Mouse (Mus musculus): ENCODE measurements at regions not wholly inside any gene's neighbourhood (a gene's known extent, or its start where the extent isn't known, plus 50 kb on each side); places are given as distances from the start of the nearest gene placed in this dataset.

- 40% methylated on average over 5 of the region's 5 CpGs for WGBS
- no peaks in the 10 kb centered on the region for H3K27me3 ChIP-seq (ENCODE audit: insufficient read depth, low read length)
- TF ChIP-seq CTCF (IDR thresholded peaks at IDR 0.05; ENCODE audit: low read depth), result no peak
Observed at GRCm38 (mm10) chr16:69984320-69984719, 120.8 kb upstream of the Speer2 start.

DNA sequence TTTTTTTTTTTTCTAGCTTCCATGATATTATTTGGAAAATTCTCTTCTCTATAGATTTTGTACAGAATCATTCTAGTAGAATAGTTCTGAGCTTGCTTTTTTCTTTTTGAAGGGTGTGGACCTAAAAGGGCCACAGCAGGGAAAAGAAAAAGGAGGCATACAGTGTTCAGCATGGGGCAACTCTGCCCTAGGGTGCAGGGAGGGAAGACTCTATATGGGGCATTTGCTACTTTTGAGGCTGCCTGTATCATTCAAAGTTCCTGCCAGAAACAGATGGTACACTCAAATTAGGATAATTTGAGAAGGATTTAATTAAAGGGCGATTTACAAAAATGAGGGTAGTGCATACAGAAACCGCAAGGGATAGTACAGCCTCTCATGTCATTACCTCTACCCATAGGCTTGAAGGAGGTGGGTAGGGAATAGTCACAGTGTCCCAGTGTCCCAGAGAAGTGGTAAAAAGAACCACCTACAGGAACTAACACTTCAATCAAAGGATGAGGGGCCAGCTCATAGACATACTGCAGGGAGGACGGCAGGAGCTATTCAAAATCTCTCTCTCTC is 128.4 kb upstream of the Speer2 start:
- ATAC-seq (no peak), DNase-seq (ENCODE audit: low spot score) (no peak)
- Histone ChIP-seq H3K4me2 (ENCODE audit: low read depth, low read length) (no peak overlapping the region), H3K4me1 (ENCODE audit: insufficient read depth, low read length) (no peaks in the 10 kb centered on the region), H3K9me3 (ENCODE audit: low read length) (no peaks in the 10 kb centered on the region), H3K27me3 (ENCODE audit: insufficient read depth, low read length) (no peaks in the 10 kb centered on the region), H3K36me3 (ENCODE audit: insufficient read depth, low read length) (no peaks in the 10 kb centered on the region), H3K27ac (no peak overlapping the region), H3K9ac (replicated peaks; ENCODE audit: low read length) (no peak overlapping the region), H3K4me3 (ENCODE audit: low read length) (no peak overlapping the region)
- 62% methylated on average over 3 of the region's 3 CpGs for WGBS
- TF ChIP-seq CTCF (IDR thresholded peaks at IDR 0.05; ENCODE audit: low read depth), result no peak

More at GRCm38 (mm10) chr16:69984320-69984719, 120.8 kb upstream of the Speer2 start:
- no peaks in the 10 kb centered on the region for H3K4me1 ChIP-seq (ENCODE audit: insufficient read depth, low read length)
- no peaks in the 10 kb centered on the region for H3K9me3 ChIP-seq (ENCODE audit: low read length)
- no peak overlapping the region for H3K4me3 ChIP-seq (ENCODE audit: low read length)
- no peaks in the 10 kb centered on the region for H3K36me3 ChIP-seq (ENCODE audit: insufficient read depth, low read length)
- DNase-seq (ENCODE audit: low spot score) (no peak), ATAC-seq (no peak)
- no peak overlapping the region for H3K4me2 ChIP-seq (ENCODE audit: low read depth, low read length)
- H3K27ac ChIP-seq, result no peak overlapping the region
- no peak overlapping the region for H3K9ac ChIP-seq (replicated peaks; ENCODE audit: low read length)

DNA sequence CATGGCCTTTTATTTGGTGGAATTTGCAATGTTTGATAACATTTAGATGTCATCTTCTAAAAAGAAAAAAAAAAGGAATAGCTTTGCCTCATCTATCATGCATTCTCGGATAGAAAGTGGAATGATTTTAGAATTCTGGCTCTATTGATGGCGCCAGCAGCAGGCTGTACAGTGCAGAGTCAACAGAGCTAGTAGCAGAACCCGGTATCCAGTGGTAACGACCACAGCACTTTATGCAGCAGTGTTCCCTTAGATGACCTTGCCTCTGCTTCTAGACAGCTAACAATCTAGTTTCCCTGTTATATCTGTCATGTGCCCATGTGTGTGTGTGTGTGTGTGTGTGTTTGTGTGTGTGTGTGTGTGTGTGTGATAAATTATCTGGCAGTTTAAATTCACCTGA is 129.2 kb upstream of the Speer2 start:
- Histone ChIP-seq H3K9ac (replicated peaks; ENCODE audit: low read length) (no peak overlapping the region), H3K27me3 (ENCODE audit: insufficient read depth, low read length) (no peaks in the 10 kb centered on the region), H3K4me2 (ENCODE audit: low read depth, low read length) (no peak overlapping the region), H3K27ac (no peak overlapping the region), H3K4me3 (ENCODE audit: low read length) (no peak overlapping the region), H3K4me1 (ENCODE audit: insufficient read depth, low read length) (no peaks in the 10 kb centered on the region), H3K36me3 (ENCODE audit: insufficient read depth, low read length) (no peaks in the 10 kb centered on the region), H3K9me3 (ENCODE audit: low read length) (no peaks in the 10 kb centered on the region)
- no peak for TF ChIP-seq CTCF (IDR thresholded peaks at IDR 0.05; ENCODE audit: low read depth)
- DNase-seq (ENCODE audit: low spot score) (no peak), ATAC-seq (no peak)
- 69% methylated on average over 4 of the region's 4 CpGs for WGBS

DNA sequence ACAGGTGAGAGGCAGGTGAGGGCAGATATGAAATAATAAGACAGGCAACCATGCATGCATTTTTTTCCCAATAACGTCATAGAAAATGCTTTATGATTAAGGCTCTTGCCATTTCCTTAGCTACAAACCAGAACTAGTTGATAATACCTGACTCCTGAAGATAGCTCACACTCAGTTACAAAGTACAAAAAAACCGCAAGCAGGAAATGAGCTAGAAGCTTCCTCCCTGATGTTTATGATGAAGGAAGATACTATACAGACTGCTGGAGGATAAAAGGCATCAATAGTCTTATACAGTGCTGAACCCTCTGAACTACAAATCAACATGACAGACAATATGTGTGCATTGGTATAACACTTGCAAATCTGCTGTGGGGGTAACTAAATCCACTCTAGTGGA is 143.3 kb upstream of the Speer2 start:
- ATAC-seq (no peak), DNase-seq (ENCODE audit: low spot score) (no peak)
- H3K36me3 ChIP-seq (ENCODE audit: insufficient read depth, low read length), result no peaks in the 10 kb centered on the region
- no peaks in the 10 kb centered on the region for H3K4me1 ChIP-seq (ENCODE audit: insufficient read depth, low read length)
- TF ChIP-seq CTCF (IDR thresholded peaks at IDR 0.05; ENCODE audit: low read depth), result no peak
- no peak overlapping the region for H3K4me2 ChIP-seq (ENCODE audit: low read depth, low read length)
- H3K9ac ChIP-seq (replicated peaks; ENCODE audit: low read length), result no peak overlapping the region
- H3K27ac ChIP-seq, result no peak overlapping the region
- H3K27me3 ChIP-seq (ENCODE audit: insufficient read depth, low read length), result no peaks in the 10 kb centered on the region
- H3K9me3 ChIP-seq (ENCODE audit: low read length), result no peaks in the 10 kb centered on the region
- H3K4me3 ChIP-seq (ENCODE audit: low read length), result no peak overlapping the region
- 88% methylated on average over 2 of the region's 2 CpGs for WGBS

DNA sequence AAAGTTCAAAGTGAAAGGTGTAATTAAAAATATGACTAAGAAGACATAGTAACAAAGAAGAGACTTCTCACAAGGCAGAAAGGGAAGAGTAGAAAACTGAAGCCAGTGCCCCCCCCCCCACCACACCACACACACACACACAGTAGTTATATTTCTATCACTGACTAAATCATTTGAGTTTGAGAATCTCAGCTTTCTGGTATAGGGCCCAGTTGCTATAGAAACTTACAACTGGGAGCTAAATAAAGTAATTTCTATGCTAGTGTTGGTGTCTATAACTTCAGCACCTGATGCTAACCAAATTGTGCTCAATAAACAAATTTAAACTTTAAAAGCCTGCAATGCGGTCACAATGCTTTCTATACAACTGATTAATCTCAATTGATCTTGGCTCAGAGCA is 153.4 kb upstream of the Speer2 start:
- Histone ChIP-seq H3K4me2 (ENCODE audit: low read depth, low read length) (no peak overlapping the region), H3K4me3 (ENCODE audit: low read length) (no peak overlapping the region), H3K27me3 (ENCODE audit: insufficient read depth, low read length) (no peaks in the 10 kb centered on the region), H3K36me3 (ENCODE audit: insufficient read depth, low read length) (no peaks in the 10 kb centered on the region), H3K27ac (no peak overlapping the region), H3K9me3 (ENCODE audit: low read length) (no peaks in the 10 kb centered on the region), H3K4me1 (ENCODE audit: insufficient read depth, low read length) (no peaks in the 10 kb centered on the region), H3K9ac (replicated peaks; ENCODE audit: low read length) (no peak overlapping the region)
- DNase-seq (ENCODE audit: low spot score) (no peak), ATAC-seq (no peak)
- TF ChIP-seq CTCF (IDR thresholded peaks at IDR 0.05; ENCODE audit: low read depth), result no peak
- 72% methylated on average over 1 of the region's 1 CpGs for WGBS

DNA sequence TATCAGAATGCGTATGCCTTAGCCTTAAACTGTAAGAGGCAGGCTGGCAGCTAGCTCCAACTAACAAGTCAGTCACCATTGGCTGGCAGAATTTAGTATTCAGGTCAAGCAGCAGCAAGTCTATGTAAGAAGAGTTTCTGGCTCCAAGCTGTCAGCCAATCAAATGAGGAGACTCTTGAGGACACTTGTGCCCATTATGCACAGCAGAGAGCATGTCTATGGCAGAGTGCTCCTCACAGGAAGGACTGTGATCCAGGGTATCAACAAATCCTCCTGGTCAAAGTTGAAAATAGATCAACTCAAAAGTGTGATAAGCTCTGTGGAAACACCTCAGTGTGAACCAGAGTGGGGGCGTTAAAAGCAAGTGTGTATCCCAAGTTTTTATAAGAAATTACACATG is 156.0 kb upstream of the Speer2 start:
- Histone ChIP-seq H3K27me3 (ENCODE audit: insufficient read depth, low read length) (no peaks in the 10 kb centered on the region), H3K27ac (no peak overlapping the region), H3K4me1 (ENCODE audit: insufficient read depth, low read length) (no peaks in the 10 kb centered on the region), H3K9me3 (ENCODE audit: low read length) (no peaks in the 10 kb centered on the region), H3K36me3 (ENCODE audit: insufficient read depth, low read length) (no peaks in the 10 kb centered on the region), H3K4me3 (ENCODE audit: low read length) (no peak overlapping the region), H3K9ac (replicated peaks; ENCODE audit: low read length) (no peak overlapping the region), H3K4me2 (ENCODE audit: low read depth, low read length) (no peak overlapping the region)
- TF ChIP-seq CTCF (IDR thresholded peaks at IDR 0.05; ENCODE audit: low read depth), result no peak
- ATAC-seq (no peak), DNase-seq (ENCODE audit: low spot score) (no peak)
- WGBS, result 93% methylated on average over 2 of the region's 2 CpGs

DNA sequence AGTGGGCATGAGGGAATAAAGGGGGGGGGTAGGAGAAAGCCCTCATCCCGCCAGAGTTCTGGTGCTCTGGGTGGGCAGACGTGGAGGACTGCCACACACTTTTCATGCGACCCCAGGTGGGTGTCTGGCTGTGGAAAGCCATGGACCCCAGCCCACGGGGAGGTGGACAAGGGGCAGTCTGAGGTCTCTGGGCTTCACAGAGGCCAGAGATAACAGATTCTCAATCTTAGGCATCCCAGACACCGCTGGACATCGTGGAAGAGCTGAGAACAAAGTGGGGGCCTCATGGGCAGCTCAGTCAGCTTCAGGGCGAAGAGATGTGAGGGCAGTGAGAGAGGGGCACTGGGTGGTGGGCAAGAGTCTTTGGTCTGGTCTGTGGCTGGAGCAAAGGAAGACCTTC is 157.9 kb upstream of the Speer2 start:
- ATAC-seq, result no peak
- 82% methylated on average over 7 of the region's 7 CpGs for WGBS
- no peak for TF ChIP-seq CTCF (IDR thresholded peaks at IDR 0.05; ENCODE audit: low read depth)

More for the DNA sequence above, 157.9 kb upstream of the Speer2 start:
- Histone ChIP-seq H3K9ac (replicated peaks; ENCODE audit: low read length) (no peak overlapping the region), H3K4me1 (ENCODE audit: insufficient read depth, low read length) (no peaks in the 10 kb centered on the region), H3K9me3 (ENCODE audit: low read length) (no peaks in the 10 kb centered on the region), H3K27me3 (ENCODE audit: insufficient read depth, low read length) (no peaks in the 10 kb centered on the region), H3K27ac (no peak overlapping the region), H3K36me3 (ENCODE audit: insufficient read depth, low read length) (no peaks in the 10 kb centered on the region), H3K4me2 (ENCODE audit: low read depth, low read length) (no peak overlapping the region), H3K4me3 (ENCODE audit: low read length) (no peak overlapping the region)
- DNase-seq (ENCODE audit: low spot score), result no peak

Measured in hindbrain, postnatal 0 days (tissue).